Mouse (Mus musculus) adrenal gland, adult 2 months (tissue): ENCODE data around the gene Tll1. TPM values are rescaled to one million over a fixed set of nuclear protein-coding genes. Genes with fewer than 3 reads are reported as not detected.
A peak's percentile ranks its signal among the peaks of the same experiment; 100 is the strongest.

Source experiments
- DNase-seq: peaks from one replicate; pipeline ENCODE4 v3.0.0; 2021
- long read RNA-seq: library from polyadenylated mRNA; stranded (forward); transcript quantifications from one replicate; pipeline ENCODE4 v2.0.0, GENCODE M21; 2021
- polyA plus RNA-seq: library from polyadenylated mRNA; depleted of rRNA; stranded (reverse); fragments of >200 nt; gene quantifications from 2 replicates; pipeline ENCODE4 v1.2.3, GENCODE M21; 2012; rRNA removed
- total RNA-seq, 2 experiments: library from RNA; stranded (reverse); gene quantifications; 2 replicates each; pipeline ENCODE4 v1.2.3; 2021

Gene Tll1
- 1 to 10 TPM; 2.5 to 2.6 TPM for total RNA-seq
- 0.51 and 0.84 TPM in 2 replicates for polyA plus RNA-seq
- long read RNA-seq, full-length matches to known transcripts = 1 of 2 reads
- long read RNA-seq, partial matches to known transcripts = 0 of 2 reads
- long read RNA-seq, other reads (novel, unspliced or antisense) = 1 of 2 reads

DNA sequence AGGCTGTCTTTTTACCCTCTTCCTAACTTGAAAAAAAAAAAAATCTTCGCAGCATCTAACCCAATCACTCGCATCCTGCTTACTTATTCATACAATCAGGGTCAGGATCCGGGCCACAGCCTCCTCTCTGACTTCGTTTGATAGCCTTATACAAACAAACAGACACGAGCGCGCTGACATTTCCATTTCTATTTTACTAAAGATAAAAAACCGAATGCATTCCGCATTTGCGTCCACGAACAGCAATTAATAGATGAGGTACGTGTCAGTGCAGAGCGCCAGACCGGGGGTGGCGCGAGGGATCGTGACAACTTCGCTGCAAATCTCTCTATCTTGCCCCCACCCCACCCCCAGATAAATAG is at the start of gene Tll1:
Gene Tll1, minus strand, starts transcription at position 248 of the 362 bp plus-strand sequence.
- peak; percentile 42 for DNase-seq

DNA sequence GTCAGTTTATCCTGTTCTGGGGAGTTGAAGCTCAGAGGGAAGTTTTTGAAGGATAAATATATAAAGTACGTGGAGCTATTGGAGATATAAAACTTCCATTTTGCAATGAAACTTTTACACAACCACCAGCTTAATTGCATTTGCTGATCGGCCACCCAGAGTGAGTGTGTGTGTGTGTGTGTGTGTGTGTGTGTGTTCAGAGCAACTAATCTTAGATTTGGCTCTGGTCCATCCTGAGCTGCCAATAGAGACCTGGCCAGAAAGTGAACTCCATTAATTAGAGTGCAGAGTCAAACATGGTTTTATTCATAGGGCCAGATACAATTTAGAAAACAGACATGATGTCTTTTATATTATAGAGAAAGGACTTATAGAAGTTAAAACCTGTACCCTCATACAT is 32.6 kb upstream of the Tll1 start:
- DNase-seq = no peak

DNA sequence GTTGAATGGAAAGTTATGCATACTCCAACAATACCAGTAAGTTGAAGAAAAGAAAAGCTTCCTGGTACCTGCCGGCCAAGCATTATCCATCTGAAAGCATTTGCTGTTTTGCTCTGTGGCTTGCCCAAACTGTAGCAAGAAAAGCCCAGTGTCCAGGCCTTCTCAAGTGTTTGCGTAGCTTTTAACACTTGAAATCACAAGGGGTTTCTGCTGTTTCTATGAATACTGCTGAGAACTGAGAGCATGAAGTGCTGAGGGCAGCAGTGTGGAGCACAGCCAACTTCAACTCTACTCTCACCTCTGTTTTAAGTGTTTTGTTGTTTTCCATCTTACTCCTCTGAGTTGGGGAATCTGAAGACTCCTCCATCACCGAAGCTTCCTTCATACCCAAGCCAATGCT is 15.5 kb upstream of the Tll1 start:
- no peak for DNase-seq

DNA sequence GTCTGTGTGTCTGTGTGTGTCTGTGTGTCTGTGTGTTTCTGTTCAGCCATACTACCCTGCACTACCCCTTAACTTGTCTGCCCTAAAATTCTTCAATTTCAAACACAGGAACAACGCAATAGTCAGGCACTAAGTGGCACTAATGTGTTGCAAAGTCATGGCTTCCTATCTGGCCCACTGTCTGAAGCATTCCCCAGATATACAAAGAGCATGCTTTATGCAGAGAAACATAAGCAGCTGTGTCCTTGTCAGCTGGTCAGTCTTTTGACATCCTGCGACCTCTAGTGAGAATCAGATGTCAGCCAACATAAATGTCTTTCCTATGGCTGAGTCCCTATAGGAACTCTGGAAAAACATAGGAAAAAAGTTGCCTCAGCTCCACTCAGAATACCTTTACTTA is 11.6 kb upstream of the Tll1 start:
- no peak for DNase-seq

DNA sequence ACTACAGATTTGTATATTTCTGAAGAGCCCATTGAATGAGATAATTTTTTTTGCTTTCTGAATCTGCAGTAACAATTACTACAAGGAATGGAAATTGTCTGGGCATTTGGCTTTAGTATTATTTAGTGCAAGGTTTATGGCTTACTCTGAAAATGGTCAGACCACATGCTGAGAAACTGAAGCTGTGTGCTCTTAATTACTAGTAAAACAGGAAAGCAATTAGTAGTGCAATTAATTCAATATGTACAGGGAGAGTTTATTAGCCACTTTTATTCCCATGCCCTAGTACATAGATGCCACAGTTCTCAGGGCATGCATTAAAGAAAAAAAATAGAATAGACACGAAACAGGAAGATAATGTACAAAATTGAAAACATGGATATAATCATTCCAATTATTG is 10.2 kb upstream of the Tll1 start:
- no peak for DNase-seq

DNA sequence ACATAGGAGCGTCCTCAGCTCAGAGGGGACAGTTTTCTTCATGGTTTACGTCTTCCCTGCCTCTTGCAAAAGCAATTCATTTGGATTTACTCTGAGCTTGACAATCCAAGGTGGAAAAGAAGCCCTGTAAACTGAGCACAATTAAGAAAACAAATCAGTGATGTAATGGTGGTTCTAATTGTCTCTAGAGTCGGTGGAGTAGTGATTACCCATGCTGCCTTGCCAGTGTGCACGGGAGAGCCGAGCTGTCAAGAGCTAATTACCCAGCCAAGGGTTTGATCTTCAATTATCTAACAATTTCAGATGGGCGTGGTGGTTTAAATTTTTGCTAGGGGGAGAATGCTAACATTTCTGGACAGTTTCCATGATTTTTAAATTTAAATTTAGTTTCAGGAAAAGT is 9.3 kb upstream of the Tll1 start:
- DNase-seq = no peak

DNA sequence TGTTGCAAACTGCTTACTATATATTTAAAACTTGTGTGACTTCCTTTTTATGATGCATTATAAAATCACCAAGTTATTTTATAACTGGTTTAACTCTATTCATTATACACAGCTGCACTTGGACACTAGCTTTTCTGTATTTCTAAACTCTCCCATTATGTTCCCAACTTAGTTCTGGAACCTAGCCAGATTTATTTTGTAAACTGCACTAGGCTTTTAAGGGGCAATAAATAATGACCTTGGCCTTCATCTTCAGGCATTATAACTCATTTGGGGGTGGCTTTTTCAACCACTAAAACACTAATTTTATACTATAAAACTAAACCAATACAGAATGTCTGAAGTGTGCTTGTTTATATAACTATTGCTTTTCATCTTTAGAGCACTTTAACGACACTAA is 8.8 kb upstream of the Tll1 start:
- no peak for DNase-seq

DNA sequence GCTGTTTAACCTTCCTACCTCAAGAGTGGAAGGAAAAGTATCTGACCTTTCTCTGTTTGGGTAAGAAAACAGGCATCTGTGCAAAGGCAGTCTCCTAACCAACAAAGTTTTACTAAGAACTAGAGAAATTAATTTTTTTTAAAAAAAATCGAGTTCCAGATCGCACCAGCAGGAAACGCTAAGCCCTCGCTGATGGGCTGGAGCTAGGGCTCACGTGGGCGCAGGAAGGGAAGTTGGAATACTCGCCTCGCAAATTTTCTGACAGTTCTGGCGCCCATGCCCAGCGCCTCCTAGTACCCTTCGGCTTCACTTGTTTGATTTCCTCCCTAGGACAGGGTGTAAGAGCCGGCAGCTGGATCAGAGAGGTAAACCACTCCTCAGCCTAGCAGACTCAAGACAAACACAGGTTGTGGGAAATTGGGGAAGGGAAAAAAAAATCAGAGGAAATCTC is 365 bp upstream of the Tll1 start:
- peak; percentile 47 for DNase-seq

DNA sequence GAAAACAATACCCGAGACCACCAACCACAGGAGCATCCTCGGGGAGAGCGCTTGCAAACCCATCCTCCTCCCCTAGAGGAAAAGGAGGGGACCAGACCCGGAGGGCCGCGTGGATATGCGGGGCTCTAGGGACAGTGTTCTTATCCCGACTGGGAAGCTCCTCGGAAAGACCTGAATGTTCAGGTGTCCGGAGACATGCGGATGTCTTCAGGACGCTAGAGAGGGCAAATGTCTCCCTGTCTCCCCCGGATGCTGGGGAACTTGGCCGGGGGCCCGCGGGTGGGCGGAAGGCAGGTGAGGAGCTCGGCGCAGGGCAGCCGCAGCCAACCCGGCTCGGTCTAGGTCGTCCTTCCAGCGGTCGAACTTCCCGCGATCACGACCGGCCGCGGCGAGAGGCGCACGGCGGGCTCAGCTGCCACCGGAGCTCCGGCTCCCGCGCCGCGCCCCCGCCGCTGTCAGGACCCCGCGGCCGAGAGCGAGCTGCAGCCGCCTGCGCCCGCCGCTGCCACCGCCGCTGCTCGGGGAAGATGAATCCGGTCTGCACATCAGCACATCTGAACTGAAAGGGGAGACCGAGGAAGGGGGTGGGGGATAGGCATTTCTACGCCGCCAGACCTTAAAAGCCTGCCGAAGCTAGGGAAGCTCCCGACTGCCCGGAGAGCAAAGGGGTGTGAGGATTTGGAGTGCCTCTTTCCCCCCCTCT is 599 bp downstream of the Tll1 start:
- no peak for DNase-seq

DNA sequence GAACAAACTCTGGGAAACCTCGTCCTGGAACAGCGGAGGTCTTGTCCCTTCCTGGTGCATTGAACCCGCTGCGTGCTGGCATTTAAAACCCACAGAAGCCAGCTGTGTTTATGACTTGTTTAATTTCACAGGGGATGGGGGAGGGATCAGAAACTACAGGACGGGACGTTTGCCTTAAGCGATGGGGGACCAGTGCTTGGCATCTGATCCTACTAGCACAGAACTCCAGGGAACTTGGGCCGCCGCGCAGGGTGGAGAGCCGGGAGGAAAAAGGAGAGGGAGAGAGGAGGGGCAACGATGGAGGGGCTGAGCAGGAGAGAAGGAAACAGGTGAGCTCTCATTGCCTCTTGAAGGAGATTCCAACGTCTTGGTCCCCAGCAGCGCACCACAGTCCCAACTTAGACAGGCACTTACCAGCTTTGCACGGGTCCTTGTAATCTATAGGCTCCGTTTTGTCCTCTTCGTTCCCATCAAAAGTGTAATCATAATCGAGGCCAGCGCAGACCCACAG is 1.2 kb downstream of the Tll1 start:
- peak; percentile 9 for DNase-seq

DNA sequence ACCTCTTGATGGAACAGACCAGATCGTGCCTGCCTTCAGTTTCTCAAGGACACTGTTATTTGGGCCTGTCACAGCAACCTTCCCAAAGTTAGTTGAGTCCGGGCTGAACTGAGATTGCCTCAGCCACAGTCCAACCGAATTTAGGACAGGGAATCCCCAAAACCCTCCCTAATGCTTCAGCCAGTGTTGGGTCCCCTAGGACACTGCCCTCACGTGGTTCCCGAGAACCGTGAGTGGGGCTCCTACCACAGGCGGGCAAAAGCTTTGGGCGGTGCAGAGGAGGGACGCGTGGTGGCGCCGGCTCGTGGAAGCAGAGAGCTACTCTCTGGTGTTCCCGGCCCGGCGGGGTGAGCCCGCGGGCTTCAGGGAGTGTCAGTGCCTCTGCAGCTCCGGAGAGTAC is 1.9 kb downstream of the Tll1 start:
- peak; percentile 71 for DNase-seq

DNA sequence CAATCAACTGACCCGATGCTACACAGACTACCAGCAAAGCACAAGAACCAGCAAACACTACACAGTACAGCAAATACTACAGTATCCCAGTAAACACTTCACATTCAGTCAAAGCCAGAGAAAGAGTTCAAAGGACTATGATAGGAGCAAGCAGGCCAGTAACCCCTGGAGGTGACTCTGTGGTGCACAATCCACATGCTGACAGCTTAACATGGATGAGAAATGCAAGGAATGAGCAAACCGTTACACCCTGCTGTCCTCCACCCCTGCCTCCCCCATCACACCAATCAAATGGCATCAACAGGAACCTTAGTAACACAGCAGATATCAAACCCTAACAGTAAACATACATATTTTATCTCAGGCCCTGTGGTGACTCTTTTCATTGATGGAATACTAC is 7.7 kb downstream of the Tll1 start:
- no peak for DNase-seq

DNA sequence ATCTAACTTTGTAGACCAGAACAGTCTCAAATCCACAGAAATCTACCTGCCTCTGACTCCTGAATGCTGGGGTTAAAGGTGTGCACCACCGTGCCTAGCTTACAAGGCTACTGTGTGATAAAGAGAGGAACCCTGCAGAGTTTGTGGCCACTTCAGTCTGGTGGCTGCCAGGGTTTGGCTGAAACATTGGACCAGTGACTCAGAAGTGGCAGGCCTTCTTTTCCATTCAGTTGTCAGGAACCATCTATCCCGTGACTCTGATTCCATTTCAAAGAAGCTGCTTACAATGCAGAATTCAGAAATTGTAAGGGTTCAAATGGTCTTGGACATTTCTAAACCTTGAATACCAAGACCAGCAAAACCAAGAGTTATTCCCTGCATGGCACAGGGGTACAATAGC is 12.7 kb downstream of the Tll1 start:
- DNase-seq = no peak

DNA sequence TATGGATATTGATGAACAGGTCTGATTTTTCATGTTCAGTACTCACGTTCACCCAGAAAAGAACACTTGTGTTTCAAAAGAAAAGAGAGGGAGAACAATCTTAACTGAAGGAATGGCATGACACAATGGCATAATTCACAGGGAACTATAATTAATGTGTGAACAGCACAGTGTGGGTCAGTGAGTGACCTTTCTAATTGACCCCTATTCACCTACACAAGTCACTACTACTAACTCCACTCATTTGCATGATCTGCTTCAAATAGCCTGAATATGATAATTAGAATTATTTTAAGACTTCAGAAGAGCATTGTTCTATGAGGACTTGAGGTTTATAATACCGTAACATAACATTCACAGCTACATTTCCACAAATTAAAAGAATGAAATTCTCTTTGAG is 18.2 kb downstream of the Tll1 start:
- no peak for DNase-seq

DNA sequence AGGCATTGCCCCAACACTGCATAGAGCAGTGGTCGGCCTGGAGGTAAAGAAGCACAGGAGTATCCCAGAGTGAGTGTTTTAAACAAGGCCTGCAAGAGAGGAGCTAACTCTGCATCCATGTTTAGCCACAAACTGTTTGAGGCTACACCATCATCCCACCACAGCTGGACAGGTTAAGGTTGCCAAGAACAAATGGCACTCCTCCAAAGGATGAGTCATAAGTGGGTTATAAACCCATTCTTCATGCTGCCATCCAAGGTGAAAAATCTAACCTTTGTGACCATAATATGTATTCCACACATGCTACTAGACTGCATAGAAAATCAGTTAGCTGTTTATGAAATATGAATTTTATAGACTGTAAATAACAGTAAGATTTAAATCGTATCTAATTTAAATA is 29.1 kb downstream of the Tll1 start:
- peak; percentile 10 for DNase-seq

DNA sequence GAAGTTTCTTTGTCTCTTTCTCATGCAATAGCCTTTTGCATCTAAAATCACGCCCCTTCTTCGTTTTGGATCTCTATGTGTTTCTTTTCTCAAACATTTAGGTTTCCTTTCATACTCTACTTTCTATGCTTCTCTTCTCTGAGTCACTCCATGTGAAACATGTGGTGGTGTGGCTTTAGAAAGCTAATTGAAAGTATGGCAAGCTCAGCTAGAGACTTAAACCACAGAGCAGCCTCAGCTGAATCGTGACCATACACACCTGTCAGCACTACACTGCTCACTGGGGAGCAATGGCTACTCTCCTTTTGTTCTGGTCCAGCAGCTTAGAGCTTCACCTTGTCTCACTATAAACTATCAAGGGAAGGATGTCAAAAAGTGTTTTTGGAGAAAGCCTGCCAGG is 31.2 kb downstream of the Tll1 start:
- no peak for DNase-seq

DNA sequence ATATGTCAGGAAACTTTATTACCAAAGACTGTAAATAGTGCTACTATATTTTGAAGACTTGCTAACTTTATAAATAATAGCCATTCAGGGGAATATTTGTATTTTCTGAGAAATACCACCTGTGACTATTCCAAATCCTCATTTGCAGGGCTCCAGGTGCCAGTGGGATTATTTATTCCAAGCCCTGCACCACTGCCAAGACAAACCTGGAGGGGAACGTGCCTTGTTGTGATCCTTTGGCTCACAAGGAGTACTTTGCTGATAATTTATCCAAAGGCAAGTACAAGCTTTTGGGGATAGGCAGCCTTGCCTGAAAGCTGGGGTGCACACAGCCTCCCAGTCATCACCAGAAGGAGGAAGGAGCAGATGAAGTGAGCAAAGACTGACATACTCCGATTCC is 32.3 kb downstream of the Tll1 start:
- DNase-seq = no peak

DNA sequence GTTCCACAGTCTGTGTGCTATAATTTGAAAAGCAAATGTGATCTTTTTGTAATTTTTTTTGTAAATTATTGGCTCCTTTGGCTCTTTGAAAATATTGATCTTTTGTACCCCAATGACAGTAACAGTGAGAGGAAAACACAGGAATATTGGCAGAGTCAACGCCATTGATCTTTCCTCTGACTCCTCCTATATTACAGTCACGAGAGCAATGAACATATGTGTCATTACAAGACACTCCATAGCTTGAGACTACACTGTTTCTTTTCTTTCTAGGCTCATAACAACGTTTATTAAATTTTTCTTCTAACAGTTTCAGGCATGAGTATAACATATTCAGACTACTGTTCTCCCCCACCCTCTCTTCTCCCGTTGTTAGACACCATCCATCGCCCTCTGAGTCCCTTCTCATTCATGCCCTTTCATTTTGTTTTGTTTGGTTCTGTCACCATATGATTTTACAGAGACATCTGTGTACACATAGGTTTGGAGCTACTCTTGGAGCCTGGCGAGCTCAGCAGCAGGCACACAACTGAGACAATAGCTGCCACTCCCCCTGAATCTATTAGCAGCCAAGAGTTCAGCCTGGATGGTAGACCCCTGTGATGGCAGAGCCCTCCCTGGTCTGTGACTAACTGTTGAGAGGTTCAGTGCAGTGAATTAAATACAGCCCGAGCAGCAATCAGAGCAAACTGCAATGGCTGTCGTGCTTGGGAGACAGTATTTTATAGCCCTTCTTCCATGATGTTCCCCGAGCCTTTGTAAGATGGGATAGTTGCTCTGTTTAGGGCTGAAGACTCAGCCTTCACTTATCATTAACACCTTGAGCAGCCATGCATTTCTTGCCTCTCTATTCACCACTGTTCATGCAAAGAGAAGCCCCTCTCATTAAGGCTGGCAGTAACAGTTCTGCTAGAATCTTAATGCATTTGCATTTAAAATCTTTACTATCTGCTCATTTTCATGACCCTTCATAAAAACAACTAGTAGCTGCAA is 52.9 kb downstream of the Tll1 start:
- no peak for DNase-seq

DNA sequence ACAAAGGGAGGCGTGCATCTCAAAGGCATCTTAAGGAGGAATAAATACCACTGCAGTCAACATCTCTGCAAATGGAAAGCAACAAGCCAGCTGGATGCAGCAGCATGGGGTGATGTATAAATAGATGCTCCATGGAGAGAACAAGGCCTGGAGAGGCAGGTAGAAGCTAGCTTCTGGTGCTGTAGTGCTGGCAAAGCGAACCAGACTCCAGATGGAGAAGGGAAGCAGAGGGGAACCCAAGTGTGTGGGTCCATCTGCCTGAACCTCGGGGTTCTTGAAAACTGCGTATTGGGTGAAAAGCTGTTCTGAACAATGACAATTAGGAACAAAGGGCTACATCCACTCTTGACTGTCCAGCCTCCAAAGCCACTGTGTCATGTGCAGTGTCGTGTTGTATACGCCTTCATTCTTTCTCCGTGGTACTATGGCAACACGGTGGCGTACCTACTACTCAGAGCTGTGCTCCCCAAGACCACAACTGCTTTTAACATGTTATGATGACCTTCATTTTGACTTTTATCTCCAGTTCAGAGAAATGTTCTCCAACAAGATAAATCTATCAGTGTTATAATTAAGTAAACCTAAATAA is 53.8 kb downstream of the Tll1 start:
- no peak for DNase-seq

DNA sequence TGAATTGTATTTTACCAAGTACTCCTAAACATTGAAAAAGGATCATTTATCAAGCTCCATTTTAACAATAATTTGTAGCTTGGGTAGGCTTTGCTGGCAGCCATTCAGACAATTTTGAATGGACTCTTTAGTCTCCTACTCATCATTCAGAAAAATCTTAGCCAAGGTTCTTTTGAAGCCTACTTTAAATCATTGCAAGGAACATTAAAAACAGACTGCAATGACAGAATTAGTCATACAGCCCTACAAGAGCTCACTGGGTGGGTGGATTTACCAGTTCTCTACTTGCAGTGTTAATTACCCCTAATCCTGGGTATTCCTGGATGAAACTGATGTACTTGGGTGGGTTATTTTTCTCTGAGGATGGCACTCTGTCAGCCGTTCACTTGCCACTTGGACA is 69.5 kb downstream of the Tll1 start:
- DNase-seq = peak; percentile 24

DNA sequence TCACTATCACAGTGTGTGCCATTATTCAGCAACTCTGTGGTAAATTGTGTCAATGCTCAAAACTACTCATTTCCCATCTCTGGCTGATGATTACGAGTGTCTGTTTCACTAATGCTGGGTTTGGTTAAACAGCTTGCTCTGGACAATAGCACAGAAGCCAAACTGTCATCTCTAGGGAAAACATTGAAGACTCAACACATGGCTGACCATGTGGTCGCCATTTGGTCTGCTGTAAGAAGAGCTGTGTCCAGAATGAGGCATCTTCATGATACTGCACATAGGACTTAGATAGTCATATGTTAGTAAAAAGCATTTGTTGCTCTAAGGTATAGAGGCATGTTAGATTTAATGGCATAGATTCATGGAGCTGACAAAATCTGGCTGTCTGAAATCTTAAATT is 98.9 kb downstream of the Tll1 start:
- DNase-seq = no peak

DNA sequence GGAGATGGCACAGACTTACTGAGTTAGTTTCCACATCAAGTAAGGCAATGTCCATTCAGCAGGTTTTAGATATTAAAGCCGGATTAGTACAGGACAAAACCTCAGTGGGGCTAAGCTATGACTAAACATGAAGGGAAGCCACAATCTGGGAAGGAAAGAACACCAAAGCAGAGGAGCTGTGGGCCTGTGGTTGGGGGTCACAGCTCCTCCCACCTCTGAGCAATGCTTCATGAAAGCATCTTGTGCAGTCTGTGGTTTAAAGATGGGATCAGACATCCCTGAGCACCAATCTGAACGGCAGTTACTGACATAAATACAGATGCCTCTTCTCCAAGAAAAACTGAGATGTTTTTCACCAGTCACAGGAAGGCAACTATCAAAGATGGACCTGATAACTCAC is 132.7 kb downstream of the Tll1 start:
- no peak for DNase-seq

DNA sequence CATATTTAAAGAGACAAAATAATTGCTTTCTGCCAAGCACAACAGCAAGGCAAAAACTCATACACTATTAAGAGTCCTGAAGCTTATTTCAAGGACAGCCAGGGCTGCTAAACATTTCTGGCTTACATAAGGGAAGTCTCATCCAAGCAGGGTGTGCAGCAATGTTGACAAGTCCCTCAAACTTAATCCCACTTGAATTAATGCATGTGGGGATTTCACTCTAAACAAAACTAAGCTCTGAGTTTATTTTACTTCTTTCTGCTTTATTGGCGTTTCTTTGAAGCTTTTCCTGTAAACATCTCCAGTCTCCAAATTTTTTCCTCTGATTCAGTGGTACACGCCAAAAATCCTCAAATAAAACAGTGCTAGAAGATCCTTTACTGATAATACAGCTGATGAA is 146.2 kb downstream of the Tll1 start:
- no peak for DNase-seq
